Mouse (Mus musculus) hindbrain, embryonic 14.5 days (tissue): ENCODE data around the gene Inpp4a. TPM values are rescaled to one million over a fixed set of nuclear protein-coding genes. Genes with fewer than 3 reads are reported as not detected.

Experiments
- ATAC-seq: fragments of 200-750 bp; cut with Nextera tagmentation; 2 replicates; pipeline ENCODE4 v1.8.0; 2017; ENCODE audit warnings: moderate number of reproducible peaks, mild to moderate bottlenecking, moderate TSS enrichment, moderate library complexity; ENCODE audit not compliant: low FRiP score
- DNase-seq: peaks from one replicate; pipeline ENCODE4 v3.0.0-alpha.2; 2015; ENCODE audit warnings: low spot score
- H3K27ac ChIP-seq: fragments of 300-500 bp; sonication (generic); 2 replicates; pipeline ENCODE4 v1.5.1; 2014; ENCODE audit warnings: mild to moderate bottlenecking, moderate library complexity
- H3K27me3 ChIP-seq: fragments of 300-500 bp; sonication (generic); 2 replicates; pipeline ENCODE4 v1.6.1; 2014; ENCODE audit warnings: mild to moderate bottlenecking, low read length, mixed read lengths; ENCODE audit not compliant: control insufficient read depth, insufficient read depth
- H3K36me3 ChIP-seq: fragments of 300-500 bp; sonication (generic); replicated peaks from 2 replicates; pipeline ENCODE4 v1.6.1; 2014; ENCODE audit not compliant: control insufficient read depth, insufficient read depth
- H3K4me1 ChIP-seq: fragments of 300-500 bp; sonication (generic); replicated peaks from 2 replicates; pipeline ENCODE4 v1.6.1; 2014; ENCODE audit warnings: antibody characterized with exemption, low read length, mixed read lengths; ENCODE audit not compliant: control insufficient read depth, insufficient read depth
- H3K4me2 ChIP-seq: fragments of 300-500 bp; sonication (generic); replicated peaks from 2 replicates; pipeline ENCODE4 v1.6.1; 2014; ENCODE audit warnings: mild to moderate bottlenecking, moderate library complexity
- H3K4me3 ChIP-seq: fragments of 300-500 bp; sonication (generic); replicated peaks from 2 replicates; pipeline ENCODE4 v1.5.1; 2014; ENCODE audit warnings: mild to moderate bottlenecking, low read length
- H3K9ac ChIP-seq: fragments of 300-500 bp; sonication (generic); 2 replicates; pipeline ENCODE4 v1.6.1; 2014
- H3K9me3 ChIP-seq: fragments of 300-500 bp; sonication (generic); 2 replicates; pipeline ENCODE4 v1.6.1; 2016; ENCODE audit warnings: low read length; ENCODE audit not compliant: control insufficient read depth
- WGBS: fragments of 180-500 bp; shearing (Covaris S2); extraction: QIAGEN DNeasy Blood & Tissue Kit; methylation state at CpG from one replicate; pipeline ENCODE4 v1.1.7; 2014; 5-methylcytosine and 5-hydroxymethylcytosine counted together
- polyA plus RNA-seq: library from polyadenylated mRNA; unstranded; fragments of >200 nt; fragmentation: Nextera tagmentation; extraction: Ambion mirVana; gene quantifications from 2 replicates; pipeline ENCODE4 v1.2.1, GENCODE M21; 2014

The Inpp4a gene
- polyA plus RNA-seq, 1 experiment from 2014 or later, result 64.3 TPM

GRCm38 (mm10) chr1:37298904-37299303, 761 bp upstream of the Inpp4a start:
- no peak overlapping the region for H3K4me2 ChIP-seq
- no peak overlapping the region for H3K27ac ChIP-seq
- H3K4me3 ChIP-seq, result no peak overlapping the region
- no peak for ATAC-seq
- no peaks in the 10 kb centered on the region for H3K27me3 ChIP-seq
- H3K9me3 ChIP-seq, result no peaks in the 10 kb centered on the region
- H3K36me3 ChIP-seq, result no peaks in the 10 kb centered on the region
- peaks cover 18% of the 10 kb centered on the region for H3K4me1 ChIP-seq
- H3K9ac ChIP-seq, result no peak overlapping the region
- no peak for DNase-seq
- 87% methylated on average over 2 of the region's 2 CpGs for WGBS

- Histone ChIP-seq H3K9me3 (no peaks in the 10 kb centered on the region), H3K4me2 (peak overlapping the region; percentile 81), H3K9ac (peak overlapping the region; percentile 97), H3K27ac (no peak overlapping the region), H3K36me3 (no peaks in the 10 kb centered on the region), H3K4me3 (peak overlapping the region; percentile 65), H3K4me1 (peaks cover 18% of the 10 kb centered on the region), H3K27me3 (no peaks in the 10 kb centered on the region)
- DNase-seq (no peak), ATAC-seq (no peak)
- 61% methylated on average over 5 of the region's 5 CpGs for WGBS
These were observed 985 bp downstream of the Inpp4a start for GRCm38 (mm10) chr1:37300650-37301049.

- ATAC-seq, result no peak
- Histone ChIP-seq H3K27ac (no peak overlapping the region), H3K27me3 (no peaks in the 10 kb centered on the region), H3K36me3 (no peaks in the 10 kb centered on the region), H3K9ac (no peak overlapping the region), H3K9me3 (no peaks in the 10 kb centered on the region), H3K4me3 (no peak overlapping the region), H3K4me1 (peaks cover 18% of the 10 kb centered on the region), H3K4me2 (no peak overlapping the region)
- DNase-seq, result no peak
- 87% methylated on average over 3 of the region's 3 CpGs for WGBS
These were observed 3.1 kb downstream of the Inpp4a start for GRCm38 (mm10) chr1:37302801-37303200.

- H3K36me3 ChIP-seq, result no peaks in the 10 kb centered on the region
- H3K27me3 ChIP-seq, result no peaks in the 10 kb centered on the region
- ATAC-seq, result no peak
These were observed 6.1 kb downstream of the Inpp4a start for GRCm38 (mm10) chr1:37305691-37306287.

GRCm38 (mm10) chr1:37307586-37307985, 7.9 kb downstream of the Inpp4a start:
- no peak overlapping the region for H3K27ac ChIP-seq
- no peak overlapping the region for H3K4me3 ChIP-seq
- WGBS, result 89% methylated on average over 2 of the region's 2 CpGs
- H3K4me1 ChIP-seq, result no peaks in the 10 kb centered on the region
- no peaks in the 10 kb centered on the region for H3K27me3 ChIP-seq
- H3K4me2 ChIP-seq, result no peak overlapping the region
- H3K9me3 ChIP-seq, result no peaks in the 10 kb centered on the region; the same call in 1 of the 2 replicates
- H3K9ac ChIP-seq, result no peak overlapping the region
- H3K36me3 ChIP-seq, result no peaks in the 10 kb centered on the region
- no peak for DNase-seq
- no peak for ATAC-seq

More at GRCm38 (mm10) chr1:37305691-37306287, 6.1 kb downstream of the Inpp4a start:
- no peak overlapping the region for H3K4me2 ChIP-seq
- no peaks in the 10 kb centered on the region; the same call in 1 of the 2 replicates for H3K9me3 ChIP-seq
- DNase-seq, result no peak
- no peak overlapping the region for H3K4me3 ChIP-seq
- no peak overlapping the region for H3K27ac ChIP-seq
- no peak overlapping the region for H3K9ac ChIP-seq
- H3K4me1 ChIP-seq, result peaks cover 14% of the 10 kb centered on the region
- WGBS, result 70% methylated on average over 9 of the region's 9 CpGs

GRCm38 (mm10) chr1:37308021-37308742, 8.5 kb downstream of the Inpp4a start:
- no peak overlapping the region for H3K4me3 ChIP-seq
- WGBS, result 86% methylated on average over 8 of the region's 8 CpGs
- no peak overlapping the region for H3K9ac ChIP-seq
- no peaks in the 10 kb centered on the region for H3K4me1 ChIP-seq
- no peak for ATAC-seq
- DNase-seq, result no peak
- H3K36me3 ChIP-seq, result no peaks in the 10 kb centered on the region
- no peaks in the 10 kb centered on the region for H3K27me3 ChIP-seq
- no peak overlapping the region for H3K27ac ChIP-seq
- no peaks in the 10 kb centered on the region; the same call in 1 of the 2 replicates for H3K9me3 ChIP-seq
- H3K4me2 ChIP-seq, result no peak overlapping the region

- H3K27me3 ChIP-seq, result no peaks in the 10 kb centered on the region
- ATAC-seq, result no peak
- no peaks in the 10 kb centered on the region; the same call in 1 of the 2 replicates for H3K9me3 ChIP-seq
- no peak overlapping the region for H3K4me2 ChIP-seq
- no peaks in the 10 kb centered on the region for H3K4me1 ChIP-seq
- H3K36me3 ChIP-seq, result no peaks in the 10 kb centered on the region
- 78% methylated on average over 3 of the region's 3 CpGs for WGBS
- no peak overlapping the region for H3K9ac ChIP-seq
- DNase-seq, result no peak
- H3K27ac ChIP-seq, result no peak overlapping the region
- H3K4me3 ChIP-seq, result no peak overlapping the region
These were observed 9.1 kb downstream of the Inpp4a start for GRCm38 (mm10) chr1:37308743-37309100.

- no peaks in the 10 kb centered on the region for H3K36me3 ChIP-seq
- DNase-seq (no peak), ATAC-seq (no peak)
- H3K9me3 ChIP-seq, result no peaks in the 10 kb centered on the region; the same call in 1 of the 2 replicates
- H3K27me3 ChIP-seq, result no peaks in the 10 kb centered on the region
- H3K4me2 ChIP-seq, result no peak overlapping the region
- H3K27ac ChIP-seq, result no peak overlapping the region
- no peak overlapping the region for H3K9ac ChIP-seq
- 96% methylated on average over 4 of the region's 4 CpGs for WGBS
- H3K4me3 ChIP-seq, result no peak overlapping the region
- H3K4me1 ChIP-seq, result no peaks in the 10 kb centered on the region
These were observed 10.4 kb downstream of the Inpp4a start for GRCm38 (mm10) chr1:37309939-37310515.

- Histone ChIP-seq H3K9me3 (no peaks in the 10 kb centered on the region; the same call in 1 of the 2 replicates), H3K36me3 (no peaks in the 10 kb centered on the region), H3K4me2 (no peak overlapping the region), H3K9ac (no peak overlapping the region), H3K27ac (no peak overlapping the region), H3K4me1 (no peaks in the 10 kb centered on the region), H3K4me3 (no peak overlapping the region), H3K27me3 (no peaks in the 10 kb centered on the region)
- ATAC-seq, result no peak
- WGBS, result 66% methylated on average over 7 of the region's 7 CpGs
- DNase-seq, result no peak
These were observed 14.7 kb downstream of the Inpp4a start for GRCm38 (mm10) chr1:37314338-37314737.
